Mouse (Mus musculus): ENCODE data around the gene Borcs6. TPM values are rescaled to one million over a fixed set of nuclear protein-coding genes. Genes with fewer than 3 reads are reported as not detected.
A peak's percentile ranks its signal among the peaks of the same experiment; 100 is the strongest.

The Borcs6 gene
- total and polyA plus RNA-seq, 3 experiments = 9.2 to 9.3 TPM; not detected in 1

GRCm38 (mm10) chr11:69072234-69072633 lies 12.7 kb downstream of the Borcs6 start:
- no peak for TF ChIP-seq GATA1 (IDR thresholded peaks at IDR 0.05; ENCODE audit: low read depth, low read length)
- Histone ChIP-seq H3K4me3 (ENCODE audit: control insufficient read depth in 1 of 2, insufficient read depth in 1 of 2, low read depth in 2 of 2, low read length in 2 of 2) (no peak overlapping the region), H3K4me1 (ENCODE audit: control insufficient read depth in 1 of 2, insufficient read depth in 2 of 2, low read length in 2 of 2) (peaks cover 0 to 2% of the 10 kb centered on the region in 2 experiments; a peak in 1 of 4 replicates)

GRCm38 (mm10) chr11:69072666-69073064 lies 13.1 kb downstream of the Borcs6 start:
- peak overlapping the region; percentile 31; the same call in 1 of the 2 replicates for H3K27ac ChIP-seq (ENCODE audit: control insufficient read depth, low read depth, low read length)
- no peaks in the 10 kb centered on the region for H3K27me3 ChIP-seq (ENCODE audit: control insufficient read depth in 1 of 2, insufficient read depth in 2 of 2, low read length in 2 of 2)
- peaks cover 5% of the 10 kb centered on the region; the same call in 1 of the 2 replicates for H3K79me2 ChIP-seq (ENCODE audit: control insufficient read depth, insufficient read depth, low read length, poor library complexity)
- H3K9me3 ChIP-seq (replicated peaks; ENCODE audit: insufficient read depth, low read length) = no peaks in the 10 kb centered on the region
- H3K9ac ChIP-seq (ENCODE audit: control insufficient read depth, low read depth, low read length, poor library complexity, severe bottlenecking) = peak overlapping the region; percentile 22; the same call in 1 of the 2 replicates
- H3K4me1 ChIP-seq (ENCODE audit: control insufficient read depth in 1 of 2, insufficient read depth in 2 of 2, low read length in 2 of 2) = peaks cover 0 to 2% of the 10 kb centered on the region in 2 experiments; a peak in 1 of 4 replicates
- no peak overlapping the region for H3K4me3 ChIP-seq (ENCODE audit: control insufficient read depth in 1 of 2, insufficient read depth in 1 of 2, low read depth in 2 of 2, low read length in 2 of 2)
- DNase-seq (ENCODE audit: low read depth, low spot score) = no peak
- TF ChIP-seq TBP (IDR thresholded peaks at IDR 0.05; ENCODE audit: low read depth, low read length) (no peak), USF2 (IDR thresholded peaks at IDR 0.05; ENCODE audit: borderline replicate concordance in 1 of 2, insufficient read depth in 1 of 2, low read depth in 1 of 2, low read length in 2 of 2) (no peak), MYC (IDR thresholded peaks at IDR 0.05; ENCODE audit: low read depth, low read length) (no peak)
- no peaks in the 10 kb centered on the region for H3K36me3 ChIP-seq (ENCODE audit: control insufficient read depth in 1 of 2, insufficient read depth in 2 of 2, low read length in 2 of 2)

More at GRCm38 (mm10) chr11:69072234-69072633, 12.7 kb downstream of the Borcs6 start:
- H3K9ac ChIP-seq (ENCODE audit: control insufficient read depth, low read depth, low read length, poor library complexity, severe bottlenecking) = no peak overlapping the region
- no peaks in the 10 kb centered on the region for H3K9me3 ChIP-seq (replicated peaks; ENCODE audit: insufficient read depth, low read length)
- peaks cover 0 to under 1% of the 10 kb centered on the region in 2 experiments; a peak in 1 of 4 replicates for H3K36me3 ChIP-seq (ENCODE audit: control insufficient read depth in 1 of 2, insufficient read depth in 2 of 2, low read length in 2 of 2)
- no peak overlapping the region for H3K27ac ChIP-seq (ENCODE audit: control insufficient read depth, low read depth, low read length)
- H3K79me2 ChIP-seq (ENCODE audit: control insufficient read depth, insufficient read depth, low read length, poor library complexity) = peaks cover 5% of the 10 kb centered on the region; the same call in 1 of the 2 replicates
- DNase-seq (ENCODE audit: low read depth, low spot score) = no peak
- H3K27me3 ChIP-seq (ENCODE audit: control insufficient read depth in 1 of 2, insufficient read depth in 2 of 2, low read length in 2 of 2) = no peaks in the 10 kb centered on the region

- Histone ChIP-seq H3K9ac (ENCODE audit: control insufficient read depth, low read depth, low read length, poor library complexity, severe bottlenecking) (peak overlapping the region; percentile 72), H3K4me1 (ENCODE audit: control insufficient read depth in 1 of 2, insufficient read depth in 2 of 2, low read length in 2 of 2) (peaks cover 0 to 7% of the 10 kb centered on the region in 2 experiments; a peak in 1 of 4 replicates), H3K4me3 (ENCODE audit: control insufficient read depth in 1 of 2, insufficient read depth in 1 of 2, low read depth in 2 of 2, low read length in 2 of 2) (no peak overlapping the region), H3K9me3 (replicated peaks; ENCODE audit: insufficient read depth, low read length) (no peaks in the 10 kb centered on the region), H3K27ac (ENCODE audit: control insufficient read depth, low read depth, low read length) (peak overlapping the region; percentile 98), H3K79me2 (ENCODE audit: control insufficient read depth, insufficient read depth, low read length, poor library complexity) (peaks cover 5% of the 10 kb centered on the region; the same call in 1 of the 2 replicates), H3K27me3 (ENCODE audit: control insufficient read depth in 1 of 2, insufficient read depth in 2 of 2, low read length in 2 of 2) (no peaks in the 10 kb centered on the region), H3K36me3 (ENCODE audit: control insufficient read depth in 1 of 2, insufficient read depth in 2 of 2, low read length in 2 of 2) (peaks cover 0 to 2% of the 10 kb centered on the region in 2 experiments; a peak in 1 of 4 replicates)
- DNase-seq (ENCODE audit: low read depth, low spot score) = peak; percentile 99
- peak; percentile 97 for TF ChIP-seq ETS1 (IDR thresholded peaks at IDR 0.05; ENCODE audit: low read depth, low read length)
- TF ChIP-seq ELF1 (IDR thresholded peaks at IDR 0.05; ENCODE audit: low read depth, low read length) = peak; percentile 86
- TF ChIP-seq MYC (IDR thresholded peaks at IDR 0.05; ENCODE audit: low read depth, low read length) = peak; percentile 50; the same call in 1 of the 2 replicates
- TF ChIP-seq POLR2A (IDR thresholded peaks at IDR 0.05; ENCODE audit: control insufficient read depth in 1 of 2, insufficient read depth in 1 of 2, low read depth in 1 of 2, low read length in 2 of 2, poor library complexity in 1 of 2) = peak; percentile 99 to 100
- TF ChIP-seq MEF2A (IDR thresholded peaks at IDR 0.05; ENCODE audit: extremely low read depth, insufficient replicate concordance, low read depth, low read length, poor library complexity, severe bottlenecking) = no peak
- TF ChIP-seq ZKSCAN1 (IDR thresholded peaks at IDR 0.05; ENCODE audit: low read depth, low read length) = no peak
- TF ChIP-seq GATA1 (IDR thresholded peaks at IDR 0.05; ENCODE audit: low read depth, low read length) = peak; percentile 81
- TF ChIP-seq CTCF (IDR thresholded peaks at IDR 0.05 in 2 of 3, conservative IDR thresholded peaks at IDR 0.05 in 1 of 3; ENCODE audit: control insufficient read depth in 1 of 3, insufficient read depth in 1 of 3, low read depth in 2 of 3, low read length in 3 of 3, poor library complexity in 1 of 3, severe bottlenecking in 1 of 3) = no peak
- TF ChIP-seq ZNF384 (IDR thresholded peaks at IDR 0.05; ENCODE audit: low read depth, low read length) = no peak
- TF ChIP-seq JUND (IDR thresholded peaks at IDR 0.05; ENCODE audit: low read depth, low read length) = peak; percentile 19; the same call in 1 of the 2 replicates
- no peak for TF ChIP-seq GABPA (IDR thresholded peaks at IDR 0.05; ENCODE audit: low read depth, low read length)
- TF ChIP-seq HCFC1 (IDR thresholded peaks at IDR 0.05; ENCODE audit: low read depth, low read length) = peak; percentile 84
- TF ChIP-seq POLR2AphosphoS5 (IDR thresholded peaks at IDR 0.05; ENCODE audit: borderline replicate concordance, low read depth, low read length) = peak; percentile 100
- peak in 1 of 2 experiments; percentile 40; a peak in 1 of 4 replicates for TF ChIP-seq EP300 (IDR thresholded peaks at IDR 0.05; ENCODE audit: low read depth in 1 of 2, low read length in 2 of 2)
- peak; percentile 73; the same call in 1 of the 2 replicates for TF ChIP-seq TCF12 (IDR thresholded peaks at IDR 0.05; ENCODE audit: low read depth, low read length)
- peak; percentile 100 for TF ChIP-seq ZMIZ1 (IDR thresholded peaks at IDR 0.05; ENCODE audit: low read depth, low read length)
- peak; percentile 100 for TF ChIP-seq TBP (IDR thresholded peaks at IDR 0.05; ENCODE audit: low read depth, low read length)
- peak; percentile 96 for TF ChIP-seq NELFE (IDR thresholded peaks at IDR 0.05; ENCODE audit: low read depth, low read length)
- peak; percentile 100 for TF ChIP-seq MXI1 (IDR thresholded peaks at IDR 0.05; ENCODE audit: low read depth, low read length)
- no peak; the same call in 1 of the 2 replicates for TF ChIP-seq MAFK (IDR thresholded peaks at IDR 0.05; ENCODE audit: borderline replicate concordance, low read depth, low read length)
These were observed 13.8 kb downstream of the Borcs6 start for GRCm38 (mm10) chr11:69073065-69073888.
